Mouse (Mus musculus): ENCODE results near the gene Cenpw. TPM values are rescaled to one million over a fixed set of nuclear protein-coding genes. Genes with fewer than 3 reads are reported as not detected.

Cenpw gene
- polyA plus RNA-seq (2017; shearing (Covaris generic)), result 4.7 TPM

DNA sequence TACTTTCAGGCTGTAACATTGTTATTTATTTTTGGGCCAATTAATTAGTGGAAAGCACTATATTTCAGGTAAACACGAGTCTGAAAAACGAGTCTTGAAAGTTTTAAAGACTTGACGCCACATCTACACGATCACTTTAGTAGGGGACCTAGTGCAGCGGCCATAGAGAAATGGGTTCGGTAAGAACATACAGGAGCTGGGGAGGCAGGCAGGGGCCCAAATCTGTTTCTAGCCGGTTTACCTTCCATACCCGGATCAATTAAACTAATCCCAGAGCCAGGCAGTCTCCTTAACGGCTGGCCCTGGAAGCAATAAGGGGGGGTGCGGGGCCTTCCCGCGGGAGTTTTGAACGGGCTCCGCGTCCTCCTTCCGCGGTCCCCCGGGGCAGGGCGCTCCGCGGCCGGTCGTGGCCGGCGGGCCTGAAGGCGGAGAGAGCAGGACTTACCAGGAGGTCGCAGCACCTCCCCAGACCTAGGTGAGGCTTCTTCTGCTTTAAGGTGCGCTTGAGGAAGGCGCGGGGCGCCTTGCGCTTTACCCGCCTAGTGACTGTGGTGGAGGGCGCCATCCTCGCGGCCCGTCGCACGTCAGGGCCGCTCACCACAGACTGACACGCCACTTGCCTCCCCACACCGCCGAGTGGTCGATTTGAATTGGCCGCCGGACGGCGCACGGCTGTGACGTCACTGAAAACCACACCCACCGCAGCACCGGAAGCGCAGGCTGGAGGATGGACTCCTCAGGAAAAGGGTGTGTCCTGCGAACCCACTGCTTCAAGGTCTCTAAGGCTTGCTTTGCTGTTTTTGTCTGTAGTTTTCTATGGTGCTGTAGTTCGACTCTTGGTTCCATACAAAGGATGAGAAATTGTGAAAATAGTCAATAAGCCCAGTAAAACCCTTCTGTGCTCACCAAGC is at the start of gene Cenpw:
Cenpw (minus strand) TSS at position 645 of the 911 bp plus-strand sequence.

